Mouse (Mus musculus) lung, adult 2 months (tissue): ENCODE results near the gene Tmem82. TPM values are rescaled to one million over a fixed set of nuclear protein-coding genes. Genes with fewer than 3 reads are reported as not detected.

Experiments
- DNase-seq: peaks from one replicate; pipeline ENCODE4 v3.0.0; 2022
- H3K4me1 ChIP-seq: fragments of 200-500 bp; 2 replicates; pipeline ENCODE4 v1.6.1; 2011; ENCODE audit warnings: low read length; ENCODE audit not compliant: control insufficient read depth, insufficient read depth
- H3K4me3 ChIP-seq: fragments of 200-500 bp; replicated peaks from 2 replicates; pipeline ENCODE3; 2011; ENCODE audit warnings: low read depth, mild to moderate bottlenecking, control low read depth, low read length; ENCODE audit errors: extremely low read depth
- CTCF ChIP-seq: fragments of 200-500 bp; IDR thresholded peaks from 2 replicates; pipeline ENCODE4 v1.5.1; 2011; ENCODE audit warnings: mild to moderate bottlenecking, low read length, control low read depth; ENCODE audit not compliant: insufficient read depth
- POLR2A ChIP-seq: fragments of 200-500 bp; IDR thresholded peaks from 2 replicates; pipeline ENCODE4 v1.6.1; 2011; ENCODE audit warnings: low read depth, mild to moderate bottlenecking, control low read depth, low read length, borderline replicate concordance; ENCODE audit errors: extremely low read depth
- WGBS: fragments of 180-500 bp; shearing (Covaris S2); methylation state at CpG from one replicate; pipeline ENCODE4 v1.1.7; 2018; 5-methylcytosine and 5-hydroxymethylcytosine counted together
- polyA plus RNA-seq: library from polyadenylated mRNA; depleted of rRNA; stranded (reverse); fragments of >200 nt; gene quantifications from 2 replicates; pipeline ENCODE4 v1.2.3, GENCODE M21; 2012

Tmem82 gene
- polyA plus RNA-seq, 1 experiment = 5.1 TPM

DNA sequence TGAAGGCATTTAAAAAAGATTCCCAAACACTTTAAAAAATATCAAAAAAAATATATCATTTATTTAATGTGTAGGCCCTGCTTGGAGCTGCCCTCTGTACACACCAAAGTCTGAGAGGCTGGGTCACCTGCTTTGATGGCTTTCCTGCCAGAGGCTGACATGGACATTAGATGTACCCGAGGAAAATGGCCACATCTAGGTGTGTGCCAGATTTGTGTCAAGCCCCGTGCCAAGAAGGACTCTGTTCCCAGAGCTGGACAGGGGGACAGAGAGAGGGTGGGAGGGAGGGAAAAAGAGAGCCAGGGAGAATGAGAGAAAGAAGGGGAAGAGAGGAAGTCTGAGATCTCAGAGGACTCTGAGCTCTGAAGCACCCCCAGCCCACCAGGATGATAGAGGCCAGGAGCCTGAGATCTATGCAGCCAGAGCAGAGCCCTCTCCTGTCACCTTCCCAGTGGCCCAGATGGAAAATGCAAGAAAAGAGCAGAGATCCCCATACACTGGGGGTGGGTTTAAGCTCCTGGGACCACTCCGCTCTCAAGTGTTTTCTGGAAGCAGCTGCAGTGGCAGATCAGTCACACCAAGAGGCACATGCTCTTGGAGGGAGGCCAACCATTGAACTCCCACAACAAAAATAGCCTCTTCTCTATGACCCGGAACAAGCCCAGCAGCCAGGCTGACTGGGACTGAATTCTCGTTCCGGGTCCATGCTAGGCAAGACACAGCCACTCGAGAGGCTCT lies 24.9 kb upstream of the Tmem82 start:
- 18% methylated on average over 7 of the region's 7 CpGs for WGBS
- H3K4me1 ChIP-seq = peaks cover 5% of the 10 kb centered on the region; the same call in 1 of the 2 replicates
- no peak overlapping the region for H3K4me3 ChIP-seq
- DNase-seq = peak; percentile 27
- TF ChIP-seq POLR2A (no peak), CTCF (no peak)

GRCm38 (mm10) chr4:141641961-141642811 lies 23.8 kb upstream of the Tmem82 start:
- Histone ChIP-seq H3K4me3 (no peak overlapping the region), H3K4me1 (peaks cover 5% of the 10 kb centered on the region; the same call in 1 of the 2 replicates)
- WGBS = 84% methylated on average over 25 of the region's 25 CpGs
- no peak for TF ChIP-seq POLR2A
- TF ChIP-seq CTCF = no peak
- no peak for DNase-seq

DNA sequence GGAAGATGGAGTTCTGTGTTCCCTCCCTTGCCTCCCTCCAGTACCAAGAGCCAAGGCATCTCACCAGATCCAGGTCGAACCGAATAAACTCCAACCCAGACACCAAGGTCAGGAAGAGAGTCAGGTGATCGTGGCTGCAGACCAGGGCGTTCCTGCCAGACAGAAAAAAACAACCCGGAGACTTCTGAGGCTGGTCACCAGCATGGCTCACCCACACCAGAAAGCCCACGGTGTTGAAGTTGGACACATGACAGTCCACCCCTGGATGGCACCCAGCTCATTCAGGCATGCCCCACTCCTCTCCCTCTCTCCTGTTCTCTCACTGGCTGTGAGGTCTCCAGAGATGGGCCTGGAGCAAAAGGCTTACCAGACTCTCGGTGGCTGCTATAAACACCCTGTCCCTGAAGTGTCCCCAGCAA lies 22.9 kb upstream of the Tmem82 start:
- DNase-seq = no peak
- Histone ChIP-seq H3K4me3 (no peak overlapping the region), H3K4me1 (peaks cover 5% of the 10 kb centered on the region; the same call in 1 of the 2 replicates)
- TF ChIP-seq CTCF (no peak), POLR2A (no peak)
- 78% methylated on average over 7 of the region's 7 CpGs for WGBS

- DNase-seq = no peak
- WGBS = 72% methylated on average over 11 of the region's 11 CpGs
- Histone ChIP-seq H3K4me1 (peaks cover 5% of the 10 kb centered on the region; the same call in 1 of the 2 replicates), H3K4me3 (no peak overlapping the region)
- TF ChIP-seq POLR2A (no peak), CTCF (peak; percentile 7; the same call in 1 of the 2 replicates)
Observed at GRCm38 (mm10) chr4:141639474-141639873, 21.0 kb upstream of the Tmem82 start.

- TF ChIP-seq CTCF (no peak), POLR2A (no peak)
- Histone ChIP-seq H3K4me3 (no peak overlapping the region), H3K4me1 (no peaks in the 10 kb centered on the region)
- DNase-seq = no peak
- 89% methylated on average over 5 of the region's 5 CpGs for WGBS
Observed at GRCm38 (mm10) chr4:141636693-141637092, 18.3 kb upstream of the Tmem82 start.

GRCm38 (mm10) chr4:141635991-141636390 lies 17.6 kb upstream of the Tmem82 start:
- WGBS = 82% methylated on average over 9 of the region's 9 CpGs
- TF ChIP-seq POLR2A (no peak), CTCF (no peak)
- H3K4me3 ChIP-seq = no peak overlapping the region

DNA sequence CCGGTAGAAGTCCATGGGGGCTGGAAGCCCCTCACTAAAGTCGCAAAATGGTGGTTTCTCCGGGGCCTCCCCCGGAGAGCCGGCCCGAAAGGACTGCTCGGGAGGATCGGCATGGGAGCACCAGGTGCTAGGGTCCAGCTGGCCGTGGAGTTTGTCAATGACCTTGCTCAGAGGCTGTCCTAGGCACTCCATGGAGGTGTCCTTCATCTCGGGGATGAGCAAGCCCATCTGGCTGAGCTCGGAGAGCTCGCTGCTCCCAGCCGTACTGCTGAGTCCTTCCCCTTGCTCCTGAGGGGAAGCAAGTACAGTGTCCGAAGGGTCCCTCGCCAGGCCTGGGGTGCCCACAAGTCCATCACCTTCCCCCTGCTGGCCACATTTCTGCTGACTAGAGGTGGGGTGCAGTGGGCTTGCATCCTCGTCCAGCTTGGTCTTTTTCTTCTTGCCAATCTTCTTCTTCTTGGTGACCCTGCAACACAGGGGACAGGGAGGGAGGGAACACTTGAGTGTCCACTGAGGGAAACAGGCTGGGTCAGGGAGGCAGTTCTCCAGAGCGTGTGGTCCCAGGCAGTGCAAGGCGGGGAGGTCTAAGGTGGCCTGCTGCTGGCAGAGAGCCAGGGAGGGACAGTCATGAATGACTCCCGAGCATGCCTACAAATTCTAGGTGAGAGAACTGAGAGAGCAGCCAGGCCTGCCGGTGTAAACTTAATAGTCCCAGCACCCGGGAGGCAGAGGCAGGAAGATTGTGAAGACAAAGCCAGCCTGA lies 13.9 kb upstream of the Tmem82 start:
- DNase-seq = no peak
- no peak for TF ChIP-seq POLR2A
- no peak for TF ChIP-seq CTCF
- Histone ChIP-seq H3K4me1 (no peaks in the 10 kb centered on the region), H3K4me3 (no peak overlapping the region)
- WGBS = 80% methylated on average over 21 of the region's 21 CpGs

More at GRCm38 (mm10) chr4:141635991-141636390, 17.6 kb upstream of the Tmem82 start:
- no peaks in the 10 kb centered on the region for H3K4me1 ChIP-seq
- DNase-seq = no peak

GRCm38 (mm10) chr4:141631250-141631649 lies 12.8 kb upstream of the Tmem82 start:
- H3K4me1 ChIP-seq = no peaks in the 10 kb centered on the region
- DNase-seq = no peak
- no peak for TF ChIP-seq CTCF
- H3K4me3 ChIP-seq = no peak overlapping the region
- 92% methylated on average over 20 of the region's 20 CpGs for WGBS

- no peak overlapping the region for H3K4me3 ChIP-seq
- H3K4me1 ChIP-seq = no peaks in the 10 kb centered on the region
- 92% methylated on average over 11 of the region's 11 CpGs for WGBS
- DNase-seq = no peak
- TF ChIP-seq CTCF = no peak
- no peak for TF ChIP-seq POLR2A
Observed at GRCm38 (mm10) chr4:141630021-141630420, 11.6 kb upstream of the Tmem82 start.
